Mouse (Mus musculus): ENCODE measurements around the gene Kcnj10. TPM values are rescaled to one million over a fixed set of nuclear protein-coding genes. Genes with fewer than 3 reads are reported as not detected.

Kcnj10 gene
- total RNA-seq, 2 experiments from 2014 or later: 1.8 to 4.5 TPM

- peak; percentile 88 to 94 for DNase-seq (ENCODE audit: low spot score in 2 of 2)
These were observed 35.2 kb downstream of the Kcnj10 start, which contains the start of gene Pigm for GRCm38 (mm10) chr1:172376198-172376667. TSS of gene Pigm (plus strand) at chr1:172376546.

GRCm38 (mm10) chr1:172376758-172377458, 35.9 kb downstream of the Kcnj10 start:
- no peak for DNase-seq (ENCODE audit: low spot score in 2 of 2)

GRCm38 (mm10) chr1:172380066-172380465, 39.1 kb downstream of the Kcnj10 start:
- DNase-seq (ENCODE audit: low spot score in 2 of 2): no peak

GRCm38 (mm10) chr1:172382090-172382489, 41.1 kb downstream of the Kcnj10 start:
- no peak for DNase-seq (ENCODE audit: low spot score in 2 of 2)

GRCm38 (mm10) chr1:172387246-172387645, 46.2 kb downstream of the Kcnj10 start:
- DNase-seq (ENCODE audit: low spot score in 2 of 2): no peak

- DNase-seq (ENCODE audit: low spot score in 2 of 2): no peak
These were observed 49.8 kb downstream of the Kcnj10 start for GRCm38 (mm10) chr1:172390769-172391168.

GRCm38 (mm10) chr1:172391807-172392581, 51.0 kb downstream of the Kcnj10 start:
- no peak for DNase-seq (ENCODE audit: low spot score in 2 of 2)

GRCm38 (mm10) chr1:172392643-172393170, 51.7 kb downstream of the Kcnj10 start:
- no peak for DNase-seq (ENCODE audit: low spot score in 2 of 2)

- no peak for DNase-seq (ENCODE audit: low spot score in 2 of 2)
These were observed 52.7 kb downstream of the Kcnj10 start for GRCm38 (mm10) chr1:172393739-172394138.

GRCm38 (mm10) chr1:172396996-172397752, 56.2 kb downstream of the Kcnj10 start:
- no peak for DNase-seq (ENCODE audit: low spot score in 2 of 2)

- DNase-seq (ENCODE audit: low spot score in 2 of 2): no peak
These were observed 65.2 kb downstream of the Kcnj10 start for GRCm38 (mm10) chr1:172406077-172406706.

- DNase-seq (ENCODE audit: low spot score in 2 of 2): no peak
These were observed 68.0 kb downstream of the Kcnj10 start for GRCm38 (mm10) chr1:172408996-172409395.

- no peak for DNase-seq (ENCODE audit: low spot score in 2 of 2)
These were observed 68.4 kb downstream of the Kcnj10 start for GRCm38 (mm10) chr1:172409431-172409830.

- no peak for DNase-seq (ENCODE audit: low spot score in 2 of 2)
These were observed 69.8 kb downstream of the Kcnj10 start for GRCm38 (mm10) chr1:172410806-172411205.

- DNase-seq (ENCODE audit: low spot score in 2 of 2): peak; percentile 30 to 54
These were observed 71.2 kb downstream of the Kcnj10 start for GRCm38 (mm10) chr1:172412204-172412603.

- no peak for DNase-seq (ENCODE audit: low spot score in 2 of 2)
These were observed 72.7 kb downstream of the Kcnj10 start for GRCm38 (mm10) chr1:172413491-172414230.

GRCm38 (mm10) chr1:172414231-172414585, 73.2 kb downstream of the Kcnj10 start:
- DNase-seq (ENCODE audit: low spot score in 2 of 2): no peak

- no peak for DNase-seq (ENCODE audit: low spot score in 2 of 2)
These were observed 74.1 kb downstream of the Kcnj10 start for GRCm38 (mm10) chr1:172415061-172415460.

- no peak for DNase-seq (ENCODE audit: low spot score in 2 of 2)
These were observed 77.2 kb downstream of the Kcnj10 start for GRCm38 (mm10) chr1:172418173-172418572.

GRCm38 (mm10) chr1:172418642-172419041, 77.6 kb downstream of the Kcnj10 start:
- no peak for DNase-seq (ENCODE audit: low spot score in 2 of 2)
